Mouse (Mus musculus): ENCODE results near the gene Dcst2.

DNA sequence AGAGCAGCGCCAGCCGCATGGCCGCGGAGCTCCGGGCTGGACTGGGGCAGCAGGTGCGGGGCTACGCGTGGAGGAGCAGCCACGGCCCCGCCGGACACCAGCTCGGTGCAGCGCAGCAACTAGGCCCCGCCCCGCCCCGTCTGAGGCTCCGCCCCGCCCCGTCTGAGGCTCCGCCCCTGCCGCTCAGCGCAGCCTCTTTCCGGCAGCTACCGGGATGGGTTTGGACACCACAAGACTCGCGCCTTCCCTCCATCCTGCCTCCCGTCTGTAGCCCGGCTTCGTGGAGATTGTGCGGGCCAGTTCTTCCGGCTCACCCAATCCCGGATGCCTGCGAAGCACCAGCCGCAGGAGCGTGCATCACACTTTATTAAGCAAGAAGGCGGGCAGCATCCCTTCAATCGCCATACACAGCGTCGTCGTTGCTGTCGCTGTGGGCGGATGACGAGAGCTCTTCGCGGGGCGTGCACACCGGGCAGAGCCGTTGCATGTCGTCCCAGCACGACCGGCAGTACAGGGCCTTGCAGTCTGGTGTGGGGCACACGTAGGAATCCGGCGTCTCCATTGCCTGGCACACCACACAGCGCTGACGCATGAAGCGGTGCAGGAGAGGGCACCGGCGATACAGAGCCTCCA is 11.8 kb upstream of the Dcst2 start, which contains the start of gene Adam15:
- no peak for TF ChIP-seq GATA1 (IDR thresholded peaks at IDR 0.05; ENCODE audit: low read length)
- no peak for TF ChIP-seq TAL1 (IDR thresholded peaks at IDR 0.05; ENCODE audit: low read length)
